Mouse (Mus musculus): Measurements from ENCODE around the gene Il17c. TPM values are rescaled to one million over a fixed set of nuclear protein-coding genes. Genes with fewer than 3 reads are reported as not detected.
A peak's percentile ranks its signal among the peaks of the same experiment; 100 is the strongest.

Il17c gene
- total and polyA plus RNA-seq, 2 experiments from 2014 or later, result 0.21 to 0.52 TPM

DNA sequence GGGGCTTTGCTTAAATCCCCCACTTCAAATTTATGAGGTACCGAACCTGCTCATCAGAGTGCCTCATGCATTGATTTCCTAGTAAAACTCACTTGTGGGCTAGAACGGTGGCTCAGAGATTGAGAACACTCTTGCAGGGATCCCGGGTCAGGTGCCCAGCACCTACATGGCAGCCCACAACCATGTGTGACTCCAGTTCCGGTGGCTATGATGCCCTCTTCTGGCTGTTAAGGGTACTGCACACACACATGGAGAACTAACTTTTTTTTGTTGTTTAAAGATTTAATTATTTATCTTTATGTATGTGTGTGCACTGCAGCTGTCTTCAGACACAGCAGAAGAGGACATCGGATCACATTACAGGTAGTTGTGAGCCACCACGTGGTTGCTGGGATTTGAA is 13.6 kb downstream of the Il17c start:
- H3K9me3 ChIP-seq (ENCODE audit: low read length), result no peaks in the 10 kb centered on the region
- H3K4me1 ChIP-seq (ENCODE audit: insufficient read depth, low read length), result peaks cover 10% of the 10 kb centered on the region; the same call in 1 of the 2 replicates
- TF ChIP-seq CTCF (IDR thresholded peaks at IDR 0.05; ENCODE audit: low read depth), result peak; percentile 52; the same call in 1 of the 2 replicates
- no peaks in the 10 kb centered on the region for H3K27me3 ChIP-seq (ENCODE audit: insufficient read depth, low read length)
- H3K36me3 ChIP-seq (ENCODE audit: insufficient read depth, low read length), result peaks cover 35% of the 10 kb centered on the region; the same call in 1 of the 2 replicates
- H3K9ac ChIP-seq (replicated peaks; ENCODE audit: low read length), result no peak overlapping the region
- WGBS, result 89% methylated on average over 6 of the region's 6 CpGs
- ATAC-seq (no peak), DNase-seq (ENCODE audit: low spot score) (no peak)
- no peak overlapping the region for H3K4me2 ChIP-seq (ENCODE audit: low read depth, low read length)
- no peak overlapping the region for H3K27ac ChIP-seq
- H3K4me3 ChIP-seq (ENCODE audit: low read length), result no peak overlapping the region

DNA sequence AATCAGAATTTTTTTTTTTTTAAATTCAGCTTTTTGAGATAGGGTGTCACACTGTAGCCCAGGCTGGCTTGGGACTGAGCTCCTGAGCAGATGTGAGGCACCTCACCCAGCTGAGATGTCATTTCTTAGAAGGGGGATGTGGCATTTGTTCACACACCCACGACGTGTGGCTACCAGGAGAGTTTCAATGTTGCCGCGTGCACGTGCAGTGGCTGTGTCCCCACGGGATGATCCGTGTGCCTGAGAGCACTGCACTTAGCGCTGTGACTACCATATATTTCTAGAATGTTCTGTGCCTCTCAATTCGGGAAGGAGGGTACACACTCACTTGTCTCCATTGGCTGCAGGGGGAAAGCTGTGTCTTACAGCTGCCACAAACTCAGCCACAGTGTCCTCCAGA is 14.3 kb downstream of the Il17c start:
- Histone ChIP-seq H3K4me3 (ENCODE audit: low read length) (no peak overlapping the region), H3K27ac (no peak overlapping the region), H3K27me3 (ENCODE audit: insufficient read depth, low read length) (no peaks in the 10 kb centered on the region), H3K9ac (replicated peaks; ENCODE audit: low read length) (no peak overlapping the region), H3K36me3 (ENCODE audit: insufficient read depth, low read length) (peaks cover 35% of the 10 kb centered on the region; the same call in 1 of the 2 replicates), H3K9me3 (ENCODE audit: low read length) (no peaks in the 10 kb centered on the region), H3K4me1 (ENCODE audit: insufficient read depth, low read length) (peaks cover 10% of the 10 kb centered on the region; the same call in 1 of the 2 replicates), H3K4me2 (ENCODE audit: low read depth, low read length) (no peak overlapping the region)
- WGBS, result 96% methylated on average over 9 of the region's 9 CpGs
- no peak for TF ChIP-seq CTCF (IDR thresholded peaks at IDR 0.05; ENCODE audit: low read depth)
- no peak for ATAC-seq
- no peak for DNase-seq (ENCODE audit: low spot score)

DNA sequence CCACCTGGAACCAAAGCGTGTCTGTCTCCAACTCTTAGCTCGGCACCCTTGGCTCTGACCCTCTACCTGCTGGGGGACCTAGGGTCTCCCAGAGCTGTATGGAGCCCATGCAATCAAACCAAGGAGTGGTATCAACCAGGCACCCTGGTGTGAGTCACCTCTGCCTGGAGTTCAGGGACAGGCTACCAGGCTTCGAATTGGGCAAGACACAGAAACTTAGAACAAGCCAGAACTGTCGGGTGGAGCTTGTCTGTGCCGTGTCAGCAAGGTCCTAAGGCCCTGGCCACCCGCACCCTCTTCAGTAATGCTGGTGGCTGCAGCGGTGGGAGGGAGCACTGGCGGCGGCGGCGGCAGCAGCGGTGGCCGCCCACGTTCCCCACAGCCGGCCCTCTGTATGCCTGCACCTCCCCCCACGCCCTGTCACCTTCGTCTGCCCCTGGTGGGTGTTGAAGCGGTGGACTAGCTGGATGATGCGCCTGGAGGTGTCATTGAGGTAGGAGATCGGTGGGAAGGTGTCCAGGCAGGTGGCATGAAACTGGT is 14.8 kb downstream of the Il17c start:
- ATAC-seq, result no peak
- 89% methylated on average over 20 of the region's 20 CpGs for WGBS
- TF ChIP-seq CTCF (IDR thresholded peaks at IDR 0.05; ENCODE audit: low read depth), result no peak
- Histone ChIP-seq H3K9ac (replicated peaks; ENCODE audit: low read length) (no peak overlapping the region), H3K4me2 (ENCODE audit: low read depth, low read length) (no peak overlapping the region), H3K4me1 (ENCODE audit: insufficient read depth, low read length) (peaks cover 10% of the 10 kb centered on the region; the same call in 1 of the 2 replicates), H3K9me3 (ENCODE audit: low read length) (no peaks in the 10 kb centered on the region), H3K36me3 (ENCODE audit: insufficient read depth, low read length) (peaks cover 35% of the 10 kb centered on the region; the same call in 1 of the 2 replicates), H3K27me3 (ENCODE audit: insufficient read depth, low read length) (no peaks in the 10 kb centered on the region), H3K27ac (no peak overlapping the region), H3K4me3 (ENCODE audit: low read length) (no peak overlapping the region)
- DNase-seq (ENCODE audit: low spot score), result no peak

DNA sequence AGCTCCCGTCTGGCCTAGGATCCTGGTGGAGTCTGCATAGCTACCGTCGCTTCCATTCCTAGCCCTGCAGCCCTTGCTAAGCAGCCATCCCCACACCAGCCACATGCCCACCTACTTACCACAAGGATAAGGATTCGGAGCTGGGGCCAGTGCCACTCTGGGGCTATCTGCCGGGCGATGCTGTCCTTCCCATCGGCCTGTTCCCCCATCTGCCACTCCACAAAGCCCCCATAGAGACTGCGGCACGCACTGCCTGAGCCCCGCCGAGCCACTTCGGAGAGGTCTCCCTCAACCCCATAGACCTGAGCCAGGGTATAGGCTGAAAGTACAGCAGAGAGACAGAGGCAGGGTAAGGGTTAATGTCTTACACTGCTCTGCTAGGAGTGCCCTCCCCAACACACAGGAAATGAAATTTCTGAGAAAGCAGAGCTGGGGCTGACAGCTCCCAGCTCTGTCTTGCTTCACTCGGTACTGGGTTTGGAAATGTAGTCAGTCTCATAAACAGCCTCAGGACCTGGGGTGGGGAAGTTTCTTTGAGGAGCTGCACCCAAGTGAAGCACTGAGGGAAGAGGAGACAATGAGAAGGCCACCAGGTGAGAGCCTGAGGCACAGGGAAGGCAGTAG is 16.0 kb downstream of the Il17c start:
- ATAC-seq (no peak), DNase-seq (ENCODE audit: low spot score) (no peak)
- 88% methylated on average over 13 of the region's 13 CpGs for WGBS
- Histone ChIP-seq H3K27me3 (ENCODE audit: insufficient read depth, low read length) (no peaks in the 10 kb centered on the region), H3K36me3 (ENCODE audit: insufficient read depth, low read length) (peaks cover 35% of the 10 kb centered on the region; the same call in 1 of the 2 replicates), H3K27ac (no peak overlapping the region), H3K9me3 (ENCODE audit: low read length) (no peaks in the 10 kb centered on the region), H3K4me2 (ENCODE audit: low read depth, low read length) (no peak overlapping the region), H3K4me1 (ENCODE audit: insufficient read depth, low read length) (no peaks in the 10 kb centered on the region), H3K9ac (replicated peaks; ENCODE audit: low read length) (no peak overlapping the region), H3K4me3 (ENCODE audit: low read length) (no peak overlapping the region)
- no peak for TF ChIP-seq CTCF (IDR thresholded peaks at IDR 0.05; ENCODE audit: low read depth)

DNA sequence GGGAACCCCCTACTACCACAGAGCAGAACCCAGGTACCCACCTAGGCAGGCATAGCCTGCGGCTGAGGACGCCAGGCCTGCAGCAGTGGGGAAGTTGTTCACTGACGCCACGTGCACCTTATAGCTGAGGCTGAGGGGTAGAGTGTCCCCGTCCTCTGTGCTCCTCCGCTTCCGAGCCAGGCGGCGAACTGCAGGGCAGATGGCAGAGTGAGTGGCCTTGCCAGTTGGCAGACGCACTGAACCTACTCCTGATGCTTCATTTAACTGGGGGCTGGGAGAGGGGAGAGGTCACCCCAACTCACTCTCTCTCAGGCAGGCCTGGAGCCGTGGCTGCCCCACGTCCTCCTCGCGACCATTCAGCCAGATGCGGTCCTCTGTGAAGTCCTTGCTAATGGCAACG is 17.5 kb downstream of the Il17c start:
- WGBS, result 75% methylated on average over 16 of the region's 16 CpGs
- Histone ChIP-seq H3K36me3 (ENCODE audit: insufficient read depth, low read length) (peaks cover 27% of the 10 kb centered on the region; the same call in 1 of the 2 replicates), H3K4me2 (ENCODE audit: low read depth, low read length) (no peak overlapping the region), H3K4me3 (ENCODE audit: low read length) (no peak overlapping the region), H3K27me3 (ENCODE audit: insufficient read depth, low read length) (no peaks in the 10 kb centered on the region), H3K9me3 (ENCODE audit: low read length) (no peaks in the 10 kb centered on the region), H3K4me1 (ENCODE audit: insufficient read depth, low read length) (no peaks in the 10 kb centered on the region), H3K9ac (replicated peaks; ENCODE audit: low read length) (no peak overlapping the region), H3K27ac (no peak overlapping the region)
- DNase-seq (ENCODE audit: low spot score), result peak; percentile 22
- no peak for TF ChIP-seq CTCF (IDR thresholded peaks at IDR 0.05; ENCODE audit: low read depth)
- no peak for ATAC-seq

DNA sequence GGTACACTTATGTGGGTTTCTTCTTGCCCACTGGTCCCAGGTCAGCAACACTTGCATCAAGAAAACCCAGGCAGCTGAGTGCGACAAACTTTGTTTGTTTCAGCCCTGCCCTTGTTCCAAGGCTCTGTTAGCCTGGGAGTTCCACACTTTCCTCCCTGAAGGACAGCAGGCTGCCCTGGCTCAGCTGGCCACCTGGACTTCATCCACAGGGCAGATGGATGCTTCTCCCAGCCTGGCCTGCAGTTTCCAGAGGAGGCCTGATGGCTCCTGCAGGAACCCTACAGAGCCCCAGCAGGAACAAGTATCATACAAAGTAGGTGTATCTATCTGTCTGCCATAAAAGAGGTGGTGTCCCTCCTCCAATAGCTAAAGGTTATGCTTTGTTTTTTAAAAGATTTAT is 19.5 kb downstream of the Il17c start:
- no peak overlapping the region for H3K4me2 ChIP-seq (ENCODE audit: low read depth, low read length)
- peaks cover 16% of the 10 kb centered on the region; the same call in 1 of the 2 replicates for H3K4me1 ChIP-seq (ENCODE audit: insufficient read depth, low read length)
- WGBS, result 95% methylated on average over 1 of the region's 1 CpGs
- peaks cover 16% of the 10 kb centered on the region; the same call in 1 of the 2 replicates for H3K36me3 ChIP-seq (ENCODE audit: insufficient read depth, low read length)
- no peaks in the 10 kb centered on the region for H3K9me3 ChIP-seq (ENCODE audit: low read length)
- ATAC-seq (no peak), DNase-seq (ENCODE audit: low spot score) (no peak)
- H3K4me3 ChIP-seq (ENCODE audit: low read length), result no peak overlapping the region
- no peak overlapping the region for H3K9ac ChIP-seq (replicated peaks; ENCODE audit: low read length)
- no peak for TF ChIP-seq CTCF (IDR thresholded peaks at IDR 0.05; ENCODE audit: low read depth)
- no peaks in the 10 kb centered on the region for H3K27me3 ChIP-seq (ENCODE audit: insufficient read depth, low read length)
- no peak overlapping the region for H3K27ac ChIP-seq

DNA sequence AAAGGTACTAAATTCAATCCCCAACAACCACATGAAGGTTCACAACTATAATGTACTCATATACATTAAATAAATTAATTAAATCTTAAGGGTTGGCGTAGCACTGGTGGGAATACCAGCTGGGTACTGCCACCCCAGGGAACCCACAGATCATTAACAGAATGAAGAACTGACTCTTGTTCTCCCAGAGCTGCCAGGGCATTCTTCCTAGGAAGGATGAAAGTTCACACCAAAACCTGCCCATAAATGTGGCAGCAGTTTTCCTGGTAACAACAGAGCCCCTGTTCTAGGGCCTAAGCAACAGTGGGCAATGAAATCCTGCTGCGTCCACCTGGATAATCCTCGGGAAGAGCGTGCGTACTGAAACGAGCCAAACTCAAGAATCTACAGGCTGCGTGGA is 20.5 kb downstream of the Il17c start:
- peaks cover 16% of the 10 kb centered on the region; the same call in 1 of the 2 replicates for H3K4me1 ChIP-seq (ENCODE audit: insufficient read depth, low read length)
- DNase-seq (ENCODE audit: low spot score) (no peak), ATAC-seq (no peak)
- H3K27ac ChIP-seq, result peak overlapping the region; percentile 82; the same call in 1 of the 2 replicates
- no peaks in the 10 kb centered on the region for H3K9me3 ChIP-seq (ENCODE audit: low read length)
- TF ChIP-seq CTCF (IDR thresholded peaks at IDR 0.05; ENCODE audit: low read depth), result no peak
- H3K27me3 ChIP-seq (ENCODE audit: insufficient read depth, low read length), result no peaks in the 10 kb centered on the region
- WGBS, result 12% methylated on average over 7 of the region's 7 CpGs
- peak overlapping the region; percentile 71 for H3K9ac ChIP-seq (replicated peaks; ENCODE audit: low read length)
- H3K4me2 ChIP-seq (ENCODE audit: low read depth, low read length), result peak overlapping the region; percentile 70
- H3K36me3 ChIP-seq (ENCODE audit: insufficient read depth, low read length), result peaks cover 13% of the 10 kb centered on the region; the same call in 1 of the 2 replicates
- H3K4me3 ChIP-seq (ENCODE audit: low read length), result peak overlapping the region; percentile 64

Measured in hindbrain, postnatal 0 days (tissue).